Mouse (Mus musculus): ENCODE results near the gene BC048671. TPM values are rescaled to one million over a fixed set of nuclear protein-coding genes. Genes with fewer than 3 reads are reported as not detected.

The BC048671 gene
- polyA plus RNA-seq, 1 experiment from 2014 or later = not detected

DNA sequence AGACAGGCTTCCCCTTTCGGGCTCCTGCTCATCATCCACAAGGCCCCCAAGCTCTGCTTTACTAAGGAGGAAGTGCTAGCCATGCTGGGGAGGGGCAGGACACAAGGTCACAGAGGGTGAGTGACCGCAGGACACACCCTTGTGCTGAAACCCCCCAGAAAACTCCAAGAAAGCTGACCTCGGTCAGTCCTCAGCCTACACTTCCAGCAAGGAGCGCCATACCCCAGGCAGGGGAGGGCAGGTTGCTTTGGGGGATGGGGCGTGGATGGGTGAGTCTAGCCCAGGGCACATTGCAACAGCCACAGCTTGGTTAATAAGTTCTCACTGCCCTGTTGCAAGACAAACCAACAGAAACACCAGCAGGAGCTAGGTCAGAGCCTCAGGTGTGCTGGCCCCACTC is 19.4 kb downstream of the BC048671 start:
- ATAC-seq (replicated peaks; ENCODE audit: extremely low read depth, insufficient read depth, low FRiP score) = no peak
- H3K36me3 ChIP-seq (ENCODE audit: control insufficient read depth, insufficient read depth) = no peaks in the 10 kb centered on the region
- peaks cover 4% of the 10 kb centered on the region; the same call in 1 of the 2 replicates for H3K27me3 ChIP-seq (ENCODE audit: control insufficient read depth, insufficient read depth, low read length)
- H3K4me3 ChIP-seq (ENCODE audit: low read length) = no peak overlapping the region
- no peak overlapping the region for H3K9ac ChIP-seq (ENCODE audit: low read length)
- H3K9me3 ChIP-seq (replicated peaks; ENCODE audit: control insufficient read depth, low read length) = no peaks in the 10 kb centered on the region
- no peaks in the 10 kb centered on the region for H3K4me1 ChIP-seq (ENCODE audit: control insufficient read depth, insufficient read depth, low read length)
- WGBS = 83% methylated on average over 5 of the region's 5 CpGs
- no peak overlapping the region for H3K27ac ChIP-seq (ENCODE audit: low read length)
- no peak overlapping the region for H3K4me2 ChIP-seq (ENCODE audit: low read depth, low read length)

- WGBS = 38% methylated on average over 4 of the region's 4 CpGs
- Histone ChIP-seq H3K27me3 (ENCODE audit: control insufficient read depth, insufficient read depth, low read length) (peaks cover 7% of the 10 kb centered on the region), H3K4me1 (ENCODE audit: control insufficient read depth, insufficient read depth, low read length) (no peaks in the 10 kb centered on the region), H3K27ac (ENCODE audit: low read length) (no peak overlapping the region), H3K9ac (ENCODE audit: low read length) (no peak overlapping the region), H3K4me2 (ENCODE audit: low read depth, low read length) (no peak overlapping the region), H3K36me3 (ENCODE audit: control insufficient read depth, insufficient read depth) (no peaks in the 10 kb centered on the region), H3K4me3 (ENCODE audit: low read length) (no peak overlapping the region), H3K9me3 (replicated peaks; ENCODE audit: control insufficient read depth, low read length) (no peaks in the 10 kb centered on the region)
- ATAC-seq (replicated peaks; ENCODE audit: extremely low read depth, insufficient read depth, low FRiP score) = no peak
Observed at GRCm38 (mm10) chr6:90321811-90322210, 20.8 kb downstream of the BC048671 start.

- Histone ChIP-seq H3K27me3 (ENCODE audit: control insufficient read depth, insufficient read depth, low read length) (peaks cover 7% of the 10 kb centered on the region; the same call in 1 of the 2 replicates), H3K4me2 (ENCODE audit: low read depth, low read length) (no peak overlapping the region), H3K36me3 (ENCODE audit: control insufficient read depth, insufficient read depth) (no peaks in the 10 kb centered on the region), H3K9me3 (replicated peaks; ENCODE audit: control insufficient read depth, low read length) (no peaks in the 10 kb centered on the region), H3K9ac (ENCODE audit: low read length) (no peak overlapping the region), H3K4me3 (ENCODE audit: low read length) (no peak overlapping the region), H3K27ac (ENCODE audit: low read length) (no peak overlapping the region), H3K4me1 (ENCODE audit: control insufficient read depth, insufficient read depth, low read length) (no peaks in the 10 kb centered on the region)
- no peak for ATAC-seq (replicated peaks; ENCODE audit: extremely low read depth, insufficient read depth, low FRiP score)
- 45% methylated on average over 3 of the region's 3 CpGs for WGBS
Observed at GRCm38 (mm10) chr6:90324026-90324425, 23.0 kb downstream of the BC048671 start.

GRCm38 (mm10) chr6:90324463-90324862 is 23.4 kb downstream of the BC048671 start:
- Histone ChIP-seq H3K4me1 (ENCODE audit: control insufficient read depth, insufficient read depth, low read length) (no peaks in the 10 kb centered on the region), H3K4me3 (ENCODE audit: low read length) (no peak overlapping the region), H3K4me2 (ENCODE audit: low read depth, low read length) (no peak overlapping the region), H3K9ac (ENCODE audit: low read length) (no peak overlapping the region), H3K27me3 (ENCODE audit: control insufficient read depth, insufficient read depth, low read length) (peaks cover 7% of the 10 kb centered on the region; the same call in 1 of the 2 replicates), H3K9me3 (replicated peaks; ENCODE audit: control insufficient read depth, low read length) (no peaks in the 10 kb centered on the region), H3K27ac (ENCODE audit: low read length) (no peak overlapping the region), H3K36me3 (ENCODE audit: control insufficient read depth, insufficient read depth) (no peaks in the 10 kb centered on the region)
- WGBS = 62% methylated on average over 3 of the region's 3 CpGs
- ATAC-seq (replicated peaks; ENCODE audit: extremely low read depth, insufficient read depth, low FRiP score) = no peak

- Histone ChIP-seq H3K4me3 (ENCODE audit: low read length) (peak within 1 kb of the TSS; percentile 18), H3K4me2 (ENCODE audit: low read depth, low read length) (peak within 1 kb of the TSS; percentile 52), H3K27ac (ENCODE audit: low read length) (no peak within 1 kb of the TSS), H3K36me3 (ENCODE audit: control insufficient read depth, insufficient read depth) (no peaks in the 10 kb centered on the region), H3K4me1 (ENCODE audit: control insufficient read depth, insufficient read depth, low read length) (no peaks in the 10 kb centered on the region), H3K9ac (ENCODE audit: low read length) (no peak within 1 kb of the TSS), H3K9me3 (replicated peaks; ENCODE audit: control insufficient read depth, low read length) (no peaks in the 10 kb centered on the region), H3K27me3 (ENCODE audit: control insufficient read depth, insufficient read depth, low read length) (peaks cover 7% of the 10 kb centered on the region; the same call in 1 of the 2 replicates)
- WGBS = 6% methylated on average over 22 of the region's 22 CpGs
- ATAC-seq (replicated peaks; ENCODE audit: extremely low read depth, insufficient read depth, low FRiP score) = peak; percentile 47; the same call in 1 of the 2 replicates
Observed at GRCm38 (mm10) chr6:90324991-90325390, 24.0 kb downstream of the BC048671 start, which contains the start of gene Chst13. TSS of gene Chst13 (minus strand) at chr6:90325185.

DNA sequence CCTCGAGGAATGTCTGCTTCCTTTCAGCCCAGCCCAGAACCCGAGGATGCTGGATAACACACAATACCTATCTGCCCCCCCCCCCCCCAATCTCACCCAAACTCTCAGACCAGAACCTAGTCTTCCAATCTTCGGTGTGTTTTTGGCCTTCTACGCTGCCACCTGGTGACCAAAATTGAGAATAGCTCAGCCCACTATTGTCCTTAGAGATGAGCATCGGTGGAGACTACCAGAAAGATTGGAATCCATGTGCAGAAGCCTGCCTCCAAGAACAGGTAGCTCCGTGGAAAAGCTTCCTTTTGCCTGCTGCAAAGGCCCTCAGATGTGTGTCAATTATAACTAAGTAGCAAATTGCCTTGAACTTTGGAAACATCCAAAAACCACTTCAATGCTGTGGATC is 26.7 kb downstream of the BC048671 start:
- no peak overlapping the region for H3K4me3 ChIP-seq (ENCODE audit: low read length)
- no peak overlapping the region for H3K27ac ChIP-seq (ENCODE audit: low read length)
- no peaks in the 10 kb centered on the region for H3K4me1 ChIP-seq (ENCODE audit: control insufficient read depth, insufficient read depth, low read length)
- WGBS = 13% methylated on average over 6 of the region's 6 CpGs
- H3K27me3 ChIP-seq (ENCODE audit: control insufficient read depth, insufficient read depth, low read length) = peaks cover 7% of the 10 kb centered on the region; the same call in 1 of the 2 replicates
- no peak for ATAC-seq (replicated peaks; ENCODE audit: extremely low read depth, insufficient read depth, low FRiP score)
- no peak overlapping the region for H3K4me2 ChIP-seq (ENCODE audit: low read depth, low read length)
- no peak overlapping the region for H3K9ac ChIP-seq (ENCODE audit: low read length)
- no peaks in the 10 kb centered on the region for H3K36me3 ChIP-seq (ENCODE audit: control insufficient read depth, insufficient read depth)
- H3K9me3 ChIP-seq (replicated peaks; ENCODE audit: control insufficient read depth, low read length) = no peaks in the 10 kb centered on the region

- H3K27ac ChIP-seq (ENCODE audit: low read length) = no peak overlapping the region
- WGBS = 9% methylated on average over 1 of the region's 1 CpGs
- no peak overlapping the region for H3K9ac ChIP-seq (ENCODE audit: low read length)
- H3K4me1 ChIP-seq (ENCODE audit: control insufficient read depth, insufficient read depth, low read length) = no peaks in the 10 kb centered on the region
- no peaks in the 10 kb centered on the region for H3K36me3 ChIP-seq (ENCODE audit: control insufficient read depth, insufficient read depth)
- ATAC-seq (replicated peaks; ENCODE audit: extremely low read depth, insufficient read depth, low FRiP score) = 0 out of 2 replicates have a peak, but pooled peaks have one; percentile 37
- no peak overlapping the region for H3K4me2 ChIP-seq (ENCODE audit: low read depth, low read length)
- no peak overlapping the region for H3K4me3 ChIP-seq (ENCODE audit: low read length)
- H3K27me3 ChIP-seq (ENCODE audit: control insufficient read depth, insufficient read depth, low read length) = peaks cover 7% of the 10 kb centered on the region; the same call in 1 of the 2 replicates
- H3K9me3 ChIP-seq (replicated peaks; ENCODE audit: control insufficient read depth, low read length) = no peaks in the 10 kb centered on the region
Observed at GRCm38 (mm10) chr6:90329953-90330352, 28.9 kb downstream of the BC048671 start.

DNA sequence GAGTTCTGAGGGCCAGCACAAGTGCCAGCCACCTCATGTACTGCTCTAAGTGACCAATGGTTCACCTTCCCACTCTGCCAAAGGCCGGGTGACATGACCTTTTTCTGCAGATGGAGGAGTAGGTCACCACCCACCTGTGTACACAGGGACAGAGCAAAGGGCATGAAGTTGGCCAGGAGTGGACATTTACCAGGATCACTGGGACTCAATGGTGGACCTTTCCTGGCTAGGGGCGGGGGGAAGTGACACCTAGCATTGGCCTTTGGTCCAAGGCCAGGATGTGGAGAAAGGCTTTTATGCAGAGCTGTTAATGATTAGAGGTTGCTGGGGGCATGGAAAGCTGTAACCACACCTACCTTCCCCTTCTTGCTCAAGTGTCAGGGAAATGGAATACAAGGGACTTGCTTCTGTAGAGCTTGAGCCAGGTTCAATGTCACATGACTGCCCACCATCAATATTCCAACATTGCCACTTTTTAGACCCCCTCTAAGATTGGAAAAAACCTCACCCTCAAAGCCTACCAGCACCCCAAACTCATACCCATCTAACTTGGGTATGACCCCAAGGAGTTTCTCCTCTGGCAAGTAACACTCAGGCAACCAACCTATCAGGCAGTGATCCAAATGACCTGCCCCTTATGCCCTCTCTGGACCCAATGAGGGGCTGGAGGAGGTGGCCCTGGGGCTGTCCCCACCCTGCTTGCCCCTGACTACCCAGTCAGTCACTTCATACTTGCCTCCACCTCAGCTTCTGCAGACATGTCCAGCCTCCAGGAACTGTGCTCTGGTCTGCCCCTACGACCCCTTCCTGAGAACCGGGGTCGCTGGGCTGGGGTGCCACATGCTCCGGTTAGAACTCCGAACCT is 31.8 kb downstream of the BC048671 start, which contains the start of gene Uroc1:
Gene Uroc1 (plus strand): TSS at position 724 of the 865 bp plus-strand sequence.
- Histone ChIP-seq H3K27me3 (ENCODE audit: control insufficient read depth, insufficient read depth, low read length) (no peaks in the 10 kb centered on the region), H3K4me3 (ENCODE audit: low read length) (no peak within 1 kb of the TSS), H3K9me3 (replicated peaks; ENCODE audit: control insufficient read depth, low read length) (no peaks in the 10 kb centered on the region), H3K4me2 (ENCODE audit: low read depth, low read length) (no peak within 1 kb of the TSS), H3K27ac (ENCODE audit: low read length) (no peak within 1 kb of the TSS), H3K36me3 (ENCODE audit: control insufficient read depth, insufficient read depth) (no peaks in the 10 kb centered on the region), H3K4me1 (ENCODE audit: control insufficient read depth, insufficient read depth, low read length) (no peaks in the 10 kb centered on the region), H3K9ac (ENCODE audit: low read length) (no peak within 1 kb of the TSS)
- no peak for ATAC-seq (replicated peaks; ENCODE audit: extremely low read depth, insufficient read depth, low FRiP score)
- WGBS = 80% methylated on average over 7 of the region's 7 CpGs

DNA sequence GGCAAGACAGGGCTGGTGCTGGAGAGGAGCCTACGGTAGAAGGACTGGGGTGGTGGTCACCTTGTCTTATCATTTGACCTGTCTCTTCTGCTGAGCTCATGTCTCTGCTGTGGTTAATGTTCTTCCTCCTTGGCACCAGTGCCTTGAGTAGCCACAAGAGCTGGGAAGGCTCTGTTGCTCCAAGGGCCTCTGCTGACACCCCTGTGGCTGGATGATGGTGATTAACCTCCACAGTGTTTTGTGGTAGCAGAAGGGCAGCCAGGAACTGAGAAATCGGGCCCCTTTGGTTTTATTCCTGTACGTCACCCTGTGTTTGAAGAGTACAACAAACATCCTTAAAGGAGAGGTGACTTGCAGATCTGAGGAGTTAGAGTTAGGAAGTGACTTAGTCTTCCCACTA is 33.2 kb downstream of the BC048671 start:
- ATAC-seq (replicated peaks; ENCODE audit: extremely low read depth, insufficient read depth, low FRiP score) = no peak

More for the DNA sequence above, 33.2 kb downstream of the BC048671 start:
- H3K27ac ChIP-seq (ENCODE audit: low read length) = no peak overlapping the region
- H3K4me3 ChIP-seq (ENCODE audit: low read length) = no peak overlapping the region
- 61% methylated on average over 3 of the region's 3 CpGs for WGBS
- H3K27me3 ChIP-seq (ENCODE audit: control insufficient read depth, insufficient read depth, low read length) = no peaks in the 10 kb centered on the region
- H3K9me3 ChIP-seq (replicated peaks; ENCODE audit: control insufficient read depth, low read length) = no peaks in the 10 kb centered on the region
- H3K9ac ChIP-seq (ENCODE audit: low read length) = no peak overlapping the region
- H3K4me1 ChIP-seq (ENCODE audit: control insufficient read depth, insufficient read depth, low read length) = no peaks in the 10 kb centered on the region
- H3K36me3 ChIP-seq (ENCODE audit: control insufficient read depth, insufficient read depth) = no peaks in the 10 kb centered on the region
- no peak overlapping the region for H3K4me2 ChIP-seq (ENCODE audit: low read depth, low read length)
